Mouse (Mus musculus) myocyte (in vitro differentiated cells): ENCODE results near the gene Topaz1.

Source experiments
- CEBPB ChIP-seq: IDR thresholded peaks from 2 replicates; pipeline ENCODE4 v1.6.1; 2011; ENCODE audit warnings: mild to moderate bottlenecking, moderate library complexity; ENCODE audit not compliant: poor library complexity, insufficient read depth, severe bottlenecking
- E2F4 ChIP-seq: IDR thresholded peaks from one replicate; pipeline ENCODE4 v1.6.1; 2011; ENCODE audit warnings: mild to moderate bottlenecking, control low read depth, moderate library complexity; ENCODE audit not compliant: insufficient read depth
- MAX ChIP-seq: IDR thresholded peaks from one replicate; pipeline ENCODE4 v1.6.1; 2011; ENCODE audit warnings: low read depth, mild to moderate bottlenecking, control low read depth
- MYOD1 ChIP-seq, 3 experiments: IDR thresholded peaks; one replicate each; pipeline ENCODE4 v1.6.1; 2011; ENCODE audit warnings: control low read depth in 2 of 3, low read depth in 2 of 3, mild to moderate bottlenecking in 2 of 3, moderate library complexity in 1 of 3; ENCODE audit not compliant: insufficient read length in 2 of 3, control insufficient read depth in 1 of 3
- MYOG ChIP-seq, 3 experiments: IDR thresholded peaks; one replicate each; pipeline ENCODE4 v1.6.1; 2011; ENCODE audit warnings: control low read depth in 2 of 3, low read depth in 2 of 3, mild to moderate bottlenecking in 2 of 3; ENCODE audit not compliant: insufficient read length in 2 of 3, control insufficient read depth in 1 of 3, insufficient read depth in 1 of 3
- POLR2A ChIP-seq: IDR thresholded peaks from one replicate; pipeline ENCODE4 v1.6.1; 2011; ENCODE audit warnings: low read depth, mild to moderate bottlenecking, control low read depth, moderate library complexity; ENCODE audit not compliant: insufficient read length
- POLR2AphosphoS2 ChIP-seq: IDR thresholded peaks from one replicate; pipeline ENCODE4 v1.6.1; 2011; ENCODE audit warnings: low read depth, control low read depth; ENCODE audit not compliant: insufficient read length
- SRF ChIP-seq: IDR thresholded peaks from one replicate; pipeline ENCODE4 v1.6.1; 2011; ENCODE audit warnings: low read depth; ENCODE audit not compliant: control insufficient read depth, insufficient read length
- TCF12 ChIP-seq: IDR thresholded peaks from one replicate; pipeline ENCODE4 v1.6.1; 2011; ENCODE audit warnings: mild to moderate bottlenecking, control low read depth; ENCODE audit not compliant: poor library complexity, insufficient read depth, severe bottlenecking
- TCF3 ChIP-seq: IDR thresholded peaks from one replicate; pipeline ENCODE4 v1.6.1; 2011; ENCODE audit warnings: low read depth, control low read depth; ENCODE audit not compliant: insufficient read length
- USF1 ChIP-seq: IDR thresholded peaks from one replicate; pipeline ENCODE4 v1.6.1; 2011; ENCODE audit warnings: low read depth, mild to moderate bottlenecking, control low read depth, moderate library complexity

DNA sequence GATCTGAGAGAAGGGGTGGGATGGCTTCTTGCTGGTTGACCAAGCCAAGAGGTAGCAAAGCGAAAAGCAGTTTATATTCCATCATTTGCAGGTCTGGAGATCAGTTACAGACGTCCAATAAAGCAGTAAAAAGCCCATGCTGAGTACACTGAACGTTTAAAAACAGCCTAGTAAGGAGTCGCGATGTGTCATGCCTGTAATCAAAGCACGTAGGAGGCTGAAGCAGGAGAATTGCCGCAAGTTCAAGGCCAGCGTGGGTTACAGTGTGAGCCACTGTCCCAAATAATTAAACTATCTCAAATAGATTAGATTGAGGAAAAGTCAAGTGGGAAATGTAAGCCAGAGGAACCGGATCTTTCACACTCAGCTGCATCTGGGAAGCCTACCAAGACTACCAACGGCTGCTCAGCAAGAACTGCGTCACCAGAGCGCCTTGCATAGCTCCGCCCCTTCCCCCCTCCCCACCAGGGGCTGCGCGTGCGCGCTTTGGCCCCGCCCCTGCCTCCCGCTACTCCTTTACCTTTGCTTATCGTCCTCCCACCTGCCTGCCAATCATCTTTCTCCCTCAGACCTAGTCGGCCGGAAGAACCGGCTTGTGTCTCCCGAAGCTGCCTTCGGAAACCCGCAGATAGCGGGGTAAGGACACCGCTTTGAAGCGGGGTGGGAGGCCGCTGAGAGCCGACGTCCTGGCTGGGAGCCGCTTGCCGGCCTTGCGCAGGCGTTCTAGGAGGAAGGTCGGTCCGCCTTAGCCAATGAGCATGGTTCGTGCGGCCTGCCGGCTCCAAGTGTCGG lies 58.1 kb downstream of the Topaz1 start, which contains the start of gene Tcaim:
- TF ChIP-seq MAX: no peak
- TF ChIP-seq POLR2A: peak; percentile 59
- TF ChIP-seq MYOD1 (IDR thresholded peaks at IDR 0.05; ENCODE audit: control insufficient read depth in 1 of 3, insufficient read length in 2 of 3, low read depth in 2 of 3): no peak
- TF ChIP-seq CEBPB: no peak
- no peak for TF ChIP-seq USF1
- TF ChIP-seq SRF: no peak
- no peak for TF ChIP-seq MYOG (IDR thresholded peaks at IDR 0.05; ENCODE audit: control insufficient read depth in 1 of 3, insufficient read depth in 1 of 3, insufficient read length in 2 of 3, low read depth in 2 of 3)
- no peak for TF ChIP-seq E2F4
- no peak for TF ChIP-seq TCF3
- peak; percentile 74 for TF ChIP-seq POLR2AphosphoS2
- no peak for TF ChIP-seq TCF12
